Mouse (Mus musculus): ENCODE measurements at regions not wholly inside any gene's neighbourhood (a gene's known extent, or its start where the extent isn't known, plus 50 kb on each side); places are given as distances from the start of the nearest gene placed in this dataset.
A peak's percentile ranks its signal among the peaks of the same experiment; 100 is the strongest.

GRCm38 (mm10) chr14:101382838-101383237 lies 182.7 kb upstream of the Prr30 start:
- DNase-seq, result no peak

GRCm38 (mm10) chr14:101381943-101382342 lies 181.8 kb upstream of the Prr30 start:
- DNase-seq, result no peak

GRCm38 (mm10) chr14:101379663-101380006 lies 179.5 kb upstream of the Prr30 start:
- no peak for DNase-seq

- DNase-seq, result peak; percentile 53
Measured at GRCm38 (mm10) chr14:101378965-101379662, 179.0 kb upstream of the Prr30 start.

DNA sequence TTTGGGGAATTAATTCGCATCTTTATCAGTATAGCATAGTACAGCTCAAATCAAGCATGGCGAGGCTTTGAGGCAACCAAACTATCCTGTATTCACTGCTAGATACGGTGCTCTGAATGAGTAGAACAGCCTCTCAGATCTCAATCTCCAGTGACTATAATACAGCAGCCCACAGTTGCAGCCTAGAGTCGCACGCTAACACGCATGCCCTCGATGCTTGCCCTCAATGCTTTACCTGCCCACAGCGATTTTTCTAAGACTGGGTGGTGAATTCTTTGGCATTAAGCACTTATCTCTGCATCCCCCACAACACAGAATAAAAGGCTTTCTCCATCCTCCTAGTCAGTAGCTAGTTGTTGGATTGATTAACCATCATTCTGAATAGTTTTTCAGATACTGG lies 178.4 kb upstream of the Prr30 start:
- DNase-seq, result no peak

DNA sequence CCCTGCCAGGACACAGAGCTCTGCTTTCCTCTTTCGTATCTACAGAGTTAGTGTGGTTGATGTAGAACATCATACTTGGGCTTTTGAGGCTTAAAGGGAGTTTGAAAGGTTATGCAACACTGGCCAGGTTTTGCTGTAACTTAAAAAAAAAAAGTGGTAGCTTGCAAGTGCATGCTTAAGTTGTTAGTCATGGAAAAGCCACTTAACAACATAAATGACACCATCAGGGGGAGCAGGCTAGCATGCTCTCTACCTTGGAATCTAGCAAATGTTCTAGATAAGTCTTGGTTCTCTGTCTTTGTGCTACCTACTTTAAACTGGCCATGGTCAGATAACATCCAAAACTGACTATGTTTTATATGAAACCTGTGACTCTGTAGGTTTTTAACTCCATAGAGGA lies 176.6 kb upstream of the Prr30 start:
- DNase-seq, result no peak

DNA sequence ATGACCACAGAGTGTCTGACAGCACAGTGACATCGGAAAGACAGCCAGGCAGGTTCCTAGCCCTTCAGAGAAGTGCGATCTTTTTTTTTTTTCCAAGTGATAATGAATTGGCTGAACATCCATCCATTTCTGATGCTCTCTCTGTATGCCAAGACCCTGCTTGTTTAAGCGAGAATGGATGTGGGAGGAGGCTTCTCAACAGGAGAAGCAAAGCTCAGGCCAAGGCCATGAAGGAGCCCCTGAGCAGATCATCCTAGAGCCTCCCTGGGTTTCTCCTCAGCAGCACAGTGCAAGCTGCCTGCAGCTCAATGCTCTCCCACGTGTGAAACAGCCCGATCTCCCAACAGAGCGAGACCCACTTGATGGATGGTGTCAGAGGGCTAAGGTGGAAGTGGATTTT lies 175.7 kb upstream of the Prr30 start:
- no peak for DNase-seq

- DNase-seq, result no peak
Measured at GRCm38 (mm10) chr14:101373864-101374263, 173.7 kb upstream of the Prr30 start.

- DNase-seq, result no peak
Measured at GRCm38 (mm10) chr14:101359860-101360259, 159.7 kb upstream of the Prr30 start.

GRCm38 (mm10) chr14:101353009-101353378 lies 152.9 kb upstream of the Prr30 start:
- DNase-seq, result no peak

GRCm38 (mm10) chr14:101352046-101353008 lies 152.2 kb upstream of the Prr30 start:
- peak; percentile 6 for DNase-seq

DNA sequence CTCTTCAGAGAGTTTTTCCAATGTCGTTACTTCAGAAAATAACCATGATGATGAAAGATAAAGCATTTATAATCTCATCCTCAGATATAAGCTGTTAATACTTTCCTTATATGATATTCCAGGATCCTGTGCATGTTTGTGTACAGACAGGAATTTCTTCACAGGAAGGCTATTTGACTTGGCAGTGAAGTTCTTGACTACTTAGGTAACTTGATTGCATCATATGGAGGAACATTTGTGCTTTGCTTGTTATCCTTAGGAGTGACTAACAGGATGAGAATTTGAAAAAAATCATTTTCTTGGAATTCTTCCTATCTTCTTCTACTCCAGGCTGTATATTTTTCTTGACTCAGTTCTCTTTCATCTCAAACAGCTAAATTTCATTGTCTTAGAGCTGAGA lies 140.2 kb upstream of the Prr30 start:
- no peak for DNase-seq

DNA sequence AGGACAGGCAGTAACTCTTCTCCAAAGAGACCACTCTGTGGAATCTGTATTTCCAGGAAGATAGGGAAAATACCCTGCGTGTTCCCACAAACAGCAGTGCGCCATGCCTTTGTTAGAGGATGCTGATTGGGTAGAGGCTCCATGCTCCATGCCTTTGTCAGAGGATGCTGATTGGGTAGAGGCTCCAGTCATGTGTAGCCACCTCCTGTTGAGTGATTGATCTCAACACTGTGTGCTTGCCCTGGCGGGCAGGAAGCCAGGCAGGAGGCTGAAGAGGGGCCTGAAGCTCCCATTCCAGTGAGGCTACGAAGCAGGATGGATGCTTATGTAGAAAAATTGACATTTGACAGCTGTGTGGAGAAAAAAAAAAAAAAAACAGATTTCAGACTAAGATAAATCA lies 131.9 kb upstream of the Prr30 start:
- no peak for DNase-seq

DNA sequence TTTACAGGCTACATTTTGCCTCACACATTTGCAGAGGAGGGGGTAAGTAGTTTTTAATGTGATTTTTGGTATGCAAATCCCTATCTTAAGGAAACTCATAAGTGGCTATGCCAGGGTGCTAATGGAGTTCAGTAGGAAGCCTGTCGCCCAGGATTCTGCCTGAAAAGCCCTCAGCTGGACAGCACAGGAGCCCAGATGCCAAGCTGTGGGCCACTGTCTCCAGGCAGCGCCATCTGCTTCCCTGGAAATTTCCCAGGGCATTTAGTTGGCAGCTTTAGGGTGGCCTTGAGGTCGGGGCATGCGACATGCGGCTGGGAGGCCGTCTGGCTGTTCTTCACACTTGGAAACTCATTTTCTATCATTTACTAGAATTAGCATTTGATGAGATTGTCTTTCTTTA lies 127.3 kb upstream of the Prr30 start:
- DNase-seq, result peak; percentile 15

- no peak for DNase-seq
Measured at GRCm38 (mm10) chr14:101326477-101326941, 126.4 kb upstream of the Prr30 start.

DNA sequence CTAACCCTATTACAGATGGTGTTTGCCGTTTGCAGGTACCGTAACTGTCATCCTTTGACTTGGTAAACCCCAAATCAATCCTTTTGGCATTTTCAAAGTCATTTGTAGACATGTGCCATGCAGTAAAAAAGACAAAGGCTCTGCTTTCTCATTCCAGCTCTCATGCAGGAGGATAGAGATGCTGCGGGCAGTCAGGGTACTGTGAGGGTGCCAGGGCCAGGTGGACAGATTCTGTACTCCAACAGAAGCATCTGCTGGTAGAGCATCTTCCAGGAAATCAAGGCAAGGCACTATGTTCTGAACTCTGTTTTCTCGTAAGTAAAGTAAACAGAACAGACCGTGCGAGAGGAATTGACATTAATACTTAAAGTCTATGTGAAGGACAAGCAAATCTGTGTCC lies 123.2 kb upstream of the Prr30 start:
- no peak for DNase-seq

DNA sequence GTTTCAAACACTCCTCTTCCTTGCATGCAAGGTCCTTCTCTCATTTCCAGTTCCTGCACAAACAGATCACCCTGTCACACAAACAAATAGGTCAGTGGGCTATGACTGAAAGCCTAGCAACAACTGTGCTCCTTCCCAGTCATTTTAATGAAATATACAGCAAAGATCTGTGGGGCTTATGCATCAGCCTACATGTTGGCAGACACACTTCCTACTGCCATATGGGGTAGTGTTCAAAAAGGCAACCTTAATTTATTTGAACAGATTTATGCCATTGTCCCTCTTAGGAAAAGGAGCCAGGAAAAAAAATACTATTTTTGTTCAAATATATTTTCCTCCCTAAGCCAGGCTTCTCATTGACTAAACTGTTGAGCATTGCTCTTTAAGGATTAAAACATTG lies 107.8 kb upstream of the Prr30 start:
- no peak for DNase-seq

GRCm38 (mm10) chr14:101304487-101305032 lies 104.4 kb upstream of the Prr30 start:
- DNase-seq, result no peak

GRCm38 (mm10) chr14:101297841-101298240 lies 97.7 kb upstream of the Prr30 start:
- DNase-seq, result no peak

- peak; percentile 3 for DNase-seq
Measured at GRCm38 (mm10) chr14:101294693-101295092, 94.6 kb upstream of the Prr30 start.

- DNase-seq, result no peak
Measured at GRCm38 (mm10) chr14:101287755-101288154, 87.6 kb upstream of the Prr30 start.

DNA sequence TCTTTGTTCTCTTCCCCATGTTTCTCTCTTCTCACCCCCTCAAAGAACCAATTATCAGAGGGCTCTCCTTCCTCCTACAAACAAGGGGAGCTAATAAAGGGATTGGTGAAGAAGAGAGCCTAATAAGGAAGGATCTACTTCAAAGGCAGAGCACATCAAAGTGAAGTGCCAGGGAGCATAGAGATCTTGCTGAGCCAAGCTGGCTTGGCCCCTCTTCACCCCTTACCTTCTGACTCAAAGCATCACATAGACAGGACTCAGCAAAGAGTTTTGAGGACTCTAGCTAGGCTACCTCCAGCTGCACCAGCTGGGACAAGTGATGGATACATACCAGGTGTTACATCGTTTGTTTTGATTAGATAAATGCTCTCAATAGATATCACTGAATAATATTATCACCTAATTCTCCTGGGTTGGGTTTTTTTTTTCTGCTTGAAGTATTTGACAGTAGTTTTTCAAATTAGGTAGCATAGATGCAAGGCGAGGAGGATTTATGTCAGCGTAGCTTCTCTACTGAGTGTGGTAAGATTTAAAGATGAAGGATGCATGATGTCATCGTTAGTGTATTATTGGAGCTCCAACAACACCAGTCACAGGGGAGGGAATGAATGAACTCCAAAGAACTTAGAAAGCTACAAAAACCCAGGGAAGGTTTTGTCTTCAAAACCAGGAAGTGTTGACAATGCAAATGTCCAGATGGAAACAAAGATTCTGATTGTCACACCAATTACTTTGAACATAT lies 69.1 kb upstream of the Prr30 start:
- DNase-seq, result no peak

DNA sequence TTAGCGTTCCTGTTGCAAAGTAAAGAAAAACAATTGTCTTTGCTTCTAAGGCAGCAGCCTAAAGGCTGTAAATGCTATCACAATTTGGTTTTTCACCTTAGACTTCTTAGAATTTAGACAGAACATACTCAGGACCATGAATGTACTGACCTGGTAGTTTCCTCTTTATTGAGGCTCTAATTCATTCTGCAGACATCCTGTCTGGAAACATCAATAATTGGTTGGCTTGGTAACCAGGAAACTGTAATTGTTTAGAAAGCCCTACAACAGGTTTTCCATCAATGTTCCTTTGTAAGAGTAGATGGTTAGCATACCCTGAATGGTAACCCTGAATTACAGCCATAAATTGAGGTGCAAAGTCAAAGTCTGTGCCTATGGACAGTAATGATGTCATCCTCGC lies 67.4 kb upstream of the Prr30 start:
- no peak for DNase-seq

Measured in cerebellum, adult 9-10 months (tissue).